Mouse (Mus musculus) brain, embryonic 18.5 days (tissue): ENCODE data around the gene Rrp12.
"Not testable (repeated sequence)": the region's sequence is repeated elsewhere in the genome, so short reads cannot be mapped to it uniquely, and the experiment has no call there.

Experiments used
- DNase-seq: peaks from one replicate; pipeline ENCODE4 v3.0.0-alpha.2; 2012; ENCODE audit warnings: low read depth, low spot score

Gene Rrp12

GRCm38 (mm10) chr19:41906311-41907078 is 10.5 kb upstream of the Rrp12 start:
- no peak for DNase-seq

GRCm38 (mm10) chr19:41905246-41905645 is 9.3 kb upstream of the Rrp12 start:
- no peak for DNase-seq

- no peak for DNase-seq
Observed at GRCm38 (mm10) chr19:41902848-41903593, 7.0 kb upstream of the Rrp12 start.

- DNase-seq, result no peak
Observed at GRCm38 (mm10) chr19:41901696-41902095, 5.7 kb upstream of the Rrp12 start.

GRCm38 (mm10) chr19:41900495-41901090 is 4.6 kb upstream of the Rrp12 start:
- DNase-seq, result no peak

- DNase-seq, result no peak
Observed at GRCm38 (mm10) chr19:41898860-41899259, 2.9 kb upstream of the Rrp12 start.

GRCm38 (mm10) chr19:41896319-41896711 is 342 bp upstream of the Rrp12 start:
- DNase-seq, result no peak

GRCm38 (mm10) chr19:41894959-41895358 is 1.0 kb downstream of the Rrp12 start:
- DNase-seq, result no peak

GRCm38 (mm10) chr19:41888191-41888590 is 7.8 kb downstream of the Rrp12 start:
- DNase-seq, result no peak

- no peak for DNase-seq
Observed at GRCm38 (mm10) chr19:41883882-41884281, 12.1 kb downstream of the Rrp12 start.

GRCm38 (mm10) chr19:41881842-41882241 is 14.1 kb downstream of the Rrp12 start:
- DNase-seq, result no peak

- no peak for DNase-seq
Observed at GRCm38 (mm10) chr19:41874356-41874755, 21.6 kb downstream of the Rrp12 start.

- no peak for DNase-seq
Observed at GRCm38 (mm10) chr19:41872285-41872684, 23.7 kb downstream of the Rrp12 start.

GRCm38 (mm10) chr19:41869946-41870345 is 26.0 kb downstream of the Rrp12 start:
- not testable (repeated sequence) for DNase-seq

GRCm38 (mm10) chr19:41869296-41869695 is 26.7 kb downstream of the Rrp12 start:
- DNase-seq, result no peak

- no peak for DNase-seq
Observed at GRCm38 (mm10) chr19:41866707-41867106, 29.3 kb downstream of the Rrp12 start.

GRCm38 (mm10) chr19:41857816-41858310 is 38.1 kb downstream of the Rrp12 start:
- no peak for DNase-seq

- DNase-seq, result no peak
Observed at GRCm38 (mm10) chr19:41857086-41857762, 38.7 kb downstream of the Rrp12 start.

GRCm38 (mm10) chr19:41852423-41852822 is 43.5 kb downstream of the Rrp12 start:
- DNase-seq, result no peak

- DNase-seq, result no peak
Observed at GRCm38 (mm10) chr19:41850719-41851543, 45.0 kb downstream of the Rrp12 start.
